Mouse (Mus musculus) central nervous system, embryonic 11.5 days (tissue): ENCODE measurements around the gene Rpl24. TPM values are rescaled to one million over a fixed set of nuclear protein-coding genes. Genes with fewer than 3 reads are reported as not detected.

Experiments used
- polyA plus RNA-seq: library from polyadenylated mRNA; depleted of rRNA; stranded (reverse); fragments of >200 nt; gene quantifications from 2 replicates; pipeline ENCODE4 v1.2.3, GENCODE M21; 2012; rRNA removed

Rpl24 gene
- 790 and 944 TPM in 2 replicates for polyA plus RNA-seq

GRCm38 (mm10) chr16:55966212-55966871, at the start of gene Rpl24:
TSS of gene Rpl24 (plus strand) at chr16:55966275.

GRCm38 (mm10) chr16:55934453-55935037, 31.5 kb upstream of the Rpl24 start, which contains the start of gene Cep97:
TSS of gene Cep97 (minus strand) at chr16:55934855.

GRCm38 (mm10) chr16:55973431-55974255, 7.6 kb downstream of the Rpl24 start, which contains the start of gene Zbtb11:
TSS of gene Zbtb11 (plus strand) at chr16:55973883.

Other genes starting within 250 kb of the Rpl24 start
- gene Nfkbiz, start 127.4 kb upstream of the Rpl24 start, polyA plus RNA-seq, result 3.0 and 5.2 TPM in 2 replicates
- gene Nxpe3, start 71.0 kb upstream of the Rpl24 start, polyA plus RNA-seq, result 1.9 and 2.1 TPM in 2 replicates
- gene Cep97, start 31.4 kb upstream of the Rpl24 start, polyA plus RNA-seq, result 12.0 and 12.7 TPM in 2 replicates
- 12.2 and 14.9 TPM in 2 replicates for gene Zbtb11, start 7.6 kb downstream of the Rpl24 start, polyA plus RNA-seq
- gene Pcnp, start 63.5 kb downstream of the Rpl24 start, polyA plus RNA-seq, result 131 and 150 TPM in 2 replicates
- gene Trmt10c, start 71.5 kb downstream of the Rpl24 start, polyA plus RNA-seq, result 15.1 and 16.0 TPM in 2 replicates
- 24.1 and 33.9 TPM in 2 replicates for gene Senp7, start 82.1 kb downstream of the Rpl24 start, polyA plus RNA-seq
- gene Impg2, start 238.0 kb downstream of the Rpl24 start, polyA plus RNA-seq, result 0.54 and 0.81 TPM in 2 replicates